Mouse (Mus musculus): ENCODE results near the gene Wdr26. TPM values are rescaled to one million over a fixed set of nuclear protein-coding genes. Genes with fewer than 3 reads are reported as not detected.

Wdr26 gene
- total RNA-seq, 2 experiments from 2014 or later, result 373 to 381 TPM

Other genes starting within 250 kb of the Wdr26 start
- 7.5 and 9.4 TPM in 2 replicates for gene Ephx1, start 191.1 kb downstream of the Wdr26 start, total RNA-seq (2015; ENCODE audit: low replicate concordance)
- gene Ephx1, start 191.1 kb downstream of the Wdr26 start, total RNA-seq (2017; ENCODE audit: low replicate concordance), result 2.7 and 3.9 TPM in 2 replicates
- not detected in 2 replicates for gene 9130409I23Rik, start 160.8 kb downstream of the Wdr26 start, total RNA-seq (2015; ENCODE audit: low replicate concordance)
- not detected in 2 replicates for gene 9130409I23Rik, start 160.8 kb downstream of the Wdr26 start, total RNA-seq (2017; ENCODE audit: low replicate concordance)
- gene Nvl, start 67.8 kb downstream of the Wdr26 start, total RNA-seq (2015; ENCODE audit: low replicate concordance), result 31.4 and 46.5 TPM in 2 replicates
- 32.5 and 41.5 TPM in 2 replicates for gene Nvl, start 67.8 kb downstream of the Wdr26 start, total RNA-seq (2017; ENCODE audit: low replicate concordance)
- gene Cnih4, start 67.3 kb downstream of the Wdr26 start, total RNA-seq (2015; ENCODE audit: low replicate concordance), result 40.7 and 64.6 TPM in 2 replicates
- gene Cnih4, start 67.3 kb downstream of the Wdr26 start, total RNA-seq (2017; ENCODE audit: low replicate concordance), result 26.6 and 44.0 TPM in 2 replicates
- not detected in 2 replicates for gene Cnih3, start 140.6 kb upstream of the Wdr26 start, total RNA-seq (2015; ENCODE audit: low replicate concordance)
- gene Cnih3, start 140.6 kb upstream of the Wdr26 start, total RNA-seq (2017; ENCODE audit: low replicate concordance), result not detected in 2 replicates

Measured in erythroid progenitor cell, adult 5-6 weeks (primary cell).